Mouse (Mus musculus) testis, adult 2 months (tissue): Measurements from ENCODE around the gene Defb45.

Experiments used
- CTCF ChIP-seq: fragments of 200-500 bp; IDR thresholded peaks from 2 replicates; pipeline ENCODE4 v1.5.1; 2012; ENCODE audit warnings: low read depth, mild to moderate bottlenecking, inconsistent platforms, low read length, moderate library complexity; ENCODE audit not compliant: control insufficient read depth, insufficient read depth, insufficient replicate concordance
- POLR2A ChIP-seq: fragments of 200-500 bp; IDR thresholded peaks from 2 replicates; pipeline ENCODE4 v1.6.1; 2012; ENCODE audit warnings: low read depth, mild to moderate bottlenecking, inconsistent platforms, low read length, moderate library complexity; ENCODE audit not compliant: control insufficient read depth

- TF ChIP-seq CTCF: no peak
- no peak for TF ChIP-seq POLR2A
Observed at GRCm38 (mm10) chr2:152589021-152589420, 10.2 kb downstream of the Defb45 start.
